Mouse (Mus musculus) ES-E14 (cell line): ENCODE data around the gene Hspb2.

Source experiments
- CHD2 ChIP-seq: IDR thresholded peaks from 2 replicates; pipeline ENCODE4 v1.6.1; 2014; ENCODE audit warnings: mild to moderate bottlenecking, low read depth, low read length, inconsistent platforms
- HCFC1 ChIP-seq: IDR thresholded peaks from 2 replicates; pipeline ENCODE4 v1.6.1; 2012; ENCODE audit warnings: low read length, inconsistent platforms, borderline replicate concordance; ENCODE audit not compliant: insufficient read depth
- MAFK ChIP-seq: IDR thresholded peaks from 2 replicates; pipeline ENCODE4 v1.6.1; 2014; ENCODE audit warnings: mild to moderate bottlenecking, low read depth, low read length, inconsistent platforms; ENCODE audit not compliant: insufficient read depth

DNA sequence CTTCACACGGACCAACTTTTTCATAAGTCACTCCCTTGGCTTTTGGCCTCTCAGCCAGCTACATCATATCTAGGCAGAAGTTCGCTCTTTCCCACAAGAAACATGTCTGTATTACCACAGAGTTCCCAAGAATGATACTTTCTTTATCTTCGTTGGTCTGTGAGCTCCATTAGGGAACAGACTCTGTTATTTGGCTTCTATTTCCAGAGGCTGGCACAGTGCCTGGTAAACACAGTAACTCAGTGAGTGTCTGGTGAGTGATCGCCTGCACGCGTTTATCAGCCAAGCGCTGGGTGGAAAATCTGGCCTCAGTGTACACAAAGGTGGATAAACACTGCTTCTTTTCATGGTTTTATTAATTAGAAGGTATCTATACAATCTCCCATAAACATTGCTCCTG lies 28.7 kb downstream of the Hspb2 start:
- no peak for TF ChIP-seq MAFK
- no peak for TF ChIP-seq HCFC1
- TF ChIP-seq CHD2: no peak
